Mouse (Mus musculus): ENCODE data around the gene Dcst1.

The Dcst1 gene

GRCm38 (mm10) chr3:89332013-89332412 is 33.0 kb downstream of the Dcst1 start:
- DNase-seq (ENCODE audit: low spot score), result no peak

- DNase-seq (ENCODE audit: low spot score), result no peak
Measured at GRCm38 (mm10) chr3:89331561-89331960, 33.5 kb downstream of the Dcst1 start.

- no peak for DNase-seq (ENCODE audit: low spot score)
Measured at GRCm38 (mm10) chr3:89330948-89331347, 34.1 kb downstream of the Dcst1 start.

- DNase-seq (ENCODE audit: low spot score), result no peak
Measured at GRCm38 (mm10) chr3:89330346-89330745, 34.7 kb downstream of the Dcst1 start.

- DNase-seq (ENCODE audit: low spot score), result no peak
Measured at GRCm38 (mm10) chr3:89328623-89329022, 36.4 kb downstream of the Dcst1 start.

- no peak for DNase-seq (ENCODE audit: low spot score)
Measured at GRCm38 (mm10) chr3:89327371-89327870, 37.6 kb downstream of the Dcst1 start.

GRCm38 (mm10) chr3:89325882-89326281 is 39.2 kb downstream of the Dcst1 start:
- DNase-seq (ENCODE audit: low spot score), result no peak

- DNase-seq (ENCODE audit: low spot score), result no peak
Measured at GRCm38 (mm10) chr3:89322514-89323165, 42.4 kb downstream of the Dcst1 start, which contains the start of gene Efna3. TSS of gene Efna3 (minus strand) at chr3:89322965.

GRCm38 (mm10) chr3:89322131-89322500 is 42.9 kb downstream of the Dcst1 start:
- DNase-seq (ENCODE audit: low spot score), result no peak

- no peak for DNase-seq (ENCODE audit: low spot score)
Measured at GRCm38 (mm10) chr3:89321183-89322130, 43.6 kb downstream of the Dcst1 start.

- DNase-seq (ENCODE audit: low spot score), result peak; percentile 71
Measured at GRCm38 (mm10) chr3:89320581-89321182, 44.4 kb downstream of the Dcst1 start.

GRCm38 (mm10) chr3:89319591-89320350 is 45.3 kb downstream of the Dcst1 start:
- DNase-seq (ENCODE audit: low spot score), result no peak

- DNase-seq (ENCODE audit: low spot score), result no peak
Measured at GRCm38 (mm10) chr3:89318971-89319590, 46.0 kb downstream of the Dcst1 start.

- no peak for DNase-seq (ENCODE audit: low spot score)
Measured at GRCm38 (mm10) chr3:89318316-89318715, 46.7 kb downstream of the Dcst1 start.

GRCm38 (mm10) chr3:89317246-89317645 is 47.8 kb downstream of the Dcst1 start:
- DNase-seq (ENCODE audit: low spot score), result no peak

- DNase-seq (ENCODE audit: low spot score), result peak; percentile 80
Measured at GRCm38 (mm10) chr3:89316833-89317232, 48.2 kb downstream of the Dcst1 start.

GRCm38 (mm10) chr3:89315930-89316831 is 48.9 kb downstream of the Dcst1 start:
- DNase-seq (ENCODE audit: low spot score), result no peak

- peak; percentile 74 for DNase-seq (ENCODE audit: low spot score)
Measured at GRCm38 (mm10) chr3:89315195-89315929, 49.7 kb downstream of the Dcst1 start.

GRCm38 (mm10) chr3:89314791-89315190 is 50.3 kb downstream of the Dcst1 start:
- no peak for DNase-seq (ENCODE audit: low spot score)

GRCm38 (mm10) chr3:89314340-89314739 is 50.7 kb downstream of the Dcst1 start:
- DNase-seq (ENCODE audit: low spot score), result no peak
